Mouse (Mus musculus) cerebellum, adult 11 months (tissue): ENCODE results near the gene Egfem1.

Experiments used
- DNase-seq: peaks from one replicate; pipeline ENCODE4 v3.0.0; 2022

Egfem1 gene

DNA sequence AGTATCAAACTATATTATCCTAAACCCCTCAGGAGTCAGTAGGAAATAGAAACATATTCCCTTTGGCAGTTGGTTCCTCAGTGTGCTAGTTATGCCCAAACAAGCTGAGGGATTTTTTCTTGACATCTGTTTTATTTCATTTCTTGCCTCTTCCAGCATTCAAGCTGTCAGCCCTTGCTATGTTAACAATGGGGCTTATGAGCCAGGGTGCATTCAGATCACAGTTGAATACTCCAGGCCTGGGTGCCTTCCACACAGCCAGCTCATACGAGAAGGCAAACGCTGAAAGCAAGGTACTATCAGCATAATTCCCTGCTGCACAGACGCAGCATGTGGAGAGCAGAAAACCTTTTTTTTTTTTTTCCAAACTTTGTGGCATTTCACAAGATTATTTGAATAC, 526.9 kb downstream of the Egfem1 start:
- DNase-seq = no peak

GRCm38 (mm10) chr3:29609174-29609573, 527.4 kb downstream of the Egfem1 start:
- DNase-seq = no peak

- no peak for DNase-seq
Measured at GRCm38 (mm10) chr3:29619586-29619985, 537.8 kb downstream of the Egfem1 start.

GRCm38 (mm10) chr3:29639819-29640218, 558.0 kb downstream of the Egfem1 start:
- DNase-seq = no peak

- no peak for DNase-seq
Measured at GRCm38 (mm10) chr3:29666796-29667195, 585.0 kb downstream of the Egfem1 start.

GRCm38 (mm10) chr3:29689367-29690285, 607.8 kb downstream of the Egfem1 start:
- DNase-seq = no peak

GRCm38 (mm10) chr3:29701126-29701525, 619.3 kb downstream of the Egfem1 start:
- no peak for DNase-seq

- DNase-seq = no peak
Measured at GRCm38 (mm10) chr3:29706816-29707215, 625.0 kb downstream of the Egfem1 start.

- DNase-seq = no peak
Measured at GRCm38 (mm10) chr3:29707467-29707866, 625.6 kb downstream of the Egfem1 start.

- DNase-seq = no peak
Measured at GRCm38 (mm10) chr3:29726376-29726967, 644.6 kb downstream of the Egfem1 start.

DNA sequence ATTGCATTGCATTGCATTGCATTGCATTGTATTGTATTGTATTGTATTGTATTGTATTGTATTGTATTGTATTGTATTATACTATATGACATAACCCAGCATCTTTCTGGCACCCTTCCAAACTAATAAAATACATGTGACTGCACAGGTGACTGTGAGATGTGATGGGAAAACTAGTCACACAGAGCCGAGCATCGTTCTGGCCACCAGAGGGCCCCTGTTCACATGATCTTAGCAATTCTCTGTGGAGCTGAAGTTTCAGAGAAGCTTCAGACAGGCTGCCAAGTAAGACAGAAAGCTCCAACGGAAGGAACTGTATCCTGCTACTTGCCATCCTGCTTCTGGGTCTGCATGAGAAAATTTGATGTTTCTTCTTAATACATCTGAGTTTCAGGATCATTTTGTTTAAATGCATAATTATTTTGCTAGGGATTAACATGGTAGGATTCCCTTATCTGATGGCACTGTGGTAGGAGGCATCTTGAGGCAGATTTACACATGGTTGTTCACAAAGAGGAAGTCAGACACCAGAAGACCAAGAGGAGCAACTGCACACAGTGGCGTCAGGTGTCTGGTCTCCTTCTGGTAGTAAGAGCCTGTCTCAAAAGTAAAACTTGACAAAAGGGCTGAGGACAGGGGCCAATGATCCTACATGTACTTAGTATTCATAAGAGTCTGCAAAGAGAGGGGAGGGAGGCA, 648.4 kb downstream of the Egfem1 start:
- no peak for DNase-seq

GRCm38 (mm10) chr3:29731509-29731908, 649.7 kb downstream of the Egfem1 start:
- no peak for DNase-seq

DNA sequence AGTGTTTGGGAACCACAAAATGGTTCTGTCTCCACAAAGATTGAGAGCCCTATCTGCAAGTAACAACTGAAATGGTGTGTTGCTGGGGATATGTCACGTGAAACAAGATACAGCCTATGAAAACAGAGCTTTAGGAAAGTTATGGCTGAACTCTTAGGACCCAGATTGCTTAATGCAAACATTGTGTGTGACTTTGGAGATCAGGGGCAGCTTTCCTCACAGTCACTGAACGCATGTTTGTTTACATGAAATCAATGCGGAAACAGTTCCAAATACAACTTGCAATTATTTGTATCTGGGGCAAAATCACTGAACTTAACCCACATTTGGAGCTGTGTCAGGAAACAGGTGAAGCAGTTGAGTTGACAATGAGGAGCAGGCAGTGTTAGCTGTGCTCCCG, 650.8 kb downstream of the Egfem1 start:
- DNase-seq = no peak

DNA sequence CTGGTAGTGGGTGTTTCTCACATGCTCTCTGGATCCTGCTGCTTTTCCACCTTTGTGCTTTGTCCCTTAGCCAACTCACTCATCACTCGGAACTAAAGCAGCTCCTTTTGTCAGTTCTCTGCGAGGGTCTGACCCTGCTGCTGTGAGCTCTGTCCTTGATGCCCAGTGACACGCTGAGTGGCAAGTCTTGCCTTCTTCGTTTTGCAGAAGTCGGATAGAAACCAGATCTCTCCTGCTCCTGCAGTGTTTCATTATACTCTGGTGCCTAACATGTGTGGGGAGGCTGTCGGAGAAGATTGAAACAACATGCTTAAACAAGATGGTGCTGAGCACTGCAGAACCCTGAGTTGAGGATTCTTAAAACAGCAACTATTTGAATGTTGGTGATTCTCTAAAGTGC, 652.4 kb downstream of the Egfem1 start:
- DNase-seq = no peak

DNA sequence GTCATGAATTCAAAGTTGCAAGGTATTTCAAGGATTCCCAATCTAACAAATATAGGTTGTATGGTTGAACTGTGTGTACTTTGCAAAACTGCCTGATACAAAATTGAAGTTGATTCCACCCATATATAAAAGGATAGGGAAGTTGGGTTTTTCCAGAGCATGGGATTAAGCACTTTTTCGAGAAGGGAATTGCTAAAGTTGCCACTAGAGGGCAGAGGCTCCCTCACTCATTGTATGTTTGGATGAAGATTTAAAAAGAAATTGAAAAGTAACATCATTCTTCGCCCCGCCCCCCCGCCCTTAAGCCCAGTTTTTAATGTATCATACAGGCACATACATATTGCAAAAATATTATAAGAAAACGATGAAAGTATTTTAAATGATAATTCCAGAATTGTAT, 657.5 kb downstream of the Egfem1 start:
- DNase-seq = no peak
